ENCODE assay signal across 27 mouse cellular contexts in the genomic region with DNA sequence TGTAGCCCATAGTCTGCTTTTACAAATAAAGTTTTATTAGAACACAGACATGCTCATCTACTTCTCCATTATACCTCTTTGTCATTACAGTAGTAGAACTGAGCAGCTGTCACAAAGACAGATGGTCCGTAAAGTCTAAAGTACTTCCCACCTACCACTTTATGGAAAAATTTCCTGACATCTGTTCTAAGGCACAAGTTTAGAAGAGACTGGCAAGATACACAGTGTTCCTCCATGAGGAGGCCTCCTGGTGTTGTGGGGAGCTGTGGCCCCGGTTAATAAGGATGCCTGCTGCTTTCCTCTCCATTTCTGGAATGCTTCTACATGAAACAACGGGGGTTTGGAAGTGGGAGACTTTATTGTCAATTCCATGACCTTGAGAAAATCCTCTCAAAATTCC.
A peak's percentile ranks its signal among the peaks of the same experiment; 100 is the strongest.
DNase-seq lines count a peak whose midpoint lies in the region; ATAC-seq and TF ChIP-seq lines count a peak whose summit lies in the region.
"Had no signal": no experiment of that assay in that cellular context is flagged by ENCODE, and none has a peak within 500 bp of the region (broad histone marks: within the 10 kb centered on the region; RNA-seq: fewer than 3 reads in every experiment).

No protein-coding gene starts in this region.

- intact Hi-C loops in left cerebral cortex, adult 2 months (cut with DNase I) = loop anchor here (2.0 kb wide), 1 partner anchor 34 kb away; no protein-coding TSS in a partner anchor
- intact Hi-C loops in left cerebral cortex, postnatal 36 days (cut with DNase I) = no loop called here

- H3K4me3 ChIP-seq in left cerebral cortex, adult 2 months = no peak overlapping the region
- H3K4me3 ChIP-seq: embryonic facial prominence, embryonic 10.5 days; embryonic facial prominence, embryonic 15.5 days; forebrain, embryonic 12.5 days; heart, embryonic 10.5 days; limb, embryonic 12.5 days; liver, embryonic 15.5 days; neural tube, embryonic 15.5 days had no signal

- DNase-seq in frontal cortex, postnatal 14 days (ENCODE audit: low spot score in 2 of 2) = no peak
- DNase-seq in left cerebral cortex, adult 9 months (ENCODE audit: low spot score in 2 of 2) = peak; percentile 4 to 16
- no peak for DNase-seq in left cerebral cortex, adult 2 months (ENCODE audit: extremely low spot score in 1 of 2, low spot score in 2 of 2)
- peak; percentile 67 for DNase-seq in layer of hippocampus, adult 9-11 months
- peak; percentile 12 to 16 for DNase-seq in left cerebral cortex, postnatal 36 days (ENCODE audit: low spot score in 2 of 2)
- DNase-seq in thymus, postnatal 10 days (ENCODE audit: low spot score in 2 of 2) = no peak
- no peak for DNase-seq in cerebellum, adult 11-12 months
- DNase-seq: cerebellum, adult 8-10 months; cerebellum, postnatal 25 days; gastrocnemius, postnatal 14 days; kidney, adult 9 months; kidney, postnatal 10 days; lung, embryonic 14.5 days; lung, postnatal 14 days; midbrain, embryonic 14.5 days; retina, postnatal 1 day had no signal

- ATAC-seq in frontal cortex, adult (ENCODE audit: low TSS enrichment) = peak; percentile 63
- ATAC-seq: activated CD4-positive, CD25-positive, alpha-beta regulatory T cell, adult 4 months; intestine, postnatal 0 days had no signal

- no peak for TF ChIP-seq CTCF in left cerebral cortex, adult 2 months (IDR thresholded peaks at IDR 0.05)

- H3K27ac ChIP-seq in left cerebral cortex, adult 2 months = no peak overlapping the region
- H3K27ac ChIP-seq: embryonic facial prominence, embryonic 10.5 days; embryonic facial prominence, embryonic 15.5 days; forebrain, embryonic 12.5 days; heart, embryonic 10.5 days; hindbrain, embryonic 14.5 days; limb, embryonic 12.5 days; liver, embryonic 15.5 days; neural tube, embryonic 15.5 days had no signal

Comparison
In these comparisons a context has a peak if more than half of its experiments do, and no peak if none do; other contexts are left out.
1. DNase-seq: peak in left cerebral cortex, adult 9 months (2 of 2), layer of hippocampus, adult 9-11 months (single experiment) and left cerebral cortex, postnatal 36 days (2 of 2); none in frontal cortex, postnatal 14 days (0 of 2), left cerebral cortex, adult 2 months (0 of 2), thymus, postnatal 10 days (0 of 2) and cerebellum, adult 11-12 months (single experiment).